Mouse (Mus musculus) ovary, postnatal 10 days (tissue): Measurements from ENCODE around the gene Arpc1a.
"Not testable (repeated sequence)": the region's sequence is repeated elsewhere in the genome, so short reads cannot be mapped to it uniquely, and the experiment has no call there.

Experiments used
- DNase-seq: peaks from one replicate; pipeline ENCODE4 v3.0.0; 2022; ENCODE audit warnings: low spot score

The Arpc1a gene

DNA sequence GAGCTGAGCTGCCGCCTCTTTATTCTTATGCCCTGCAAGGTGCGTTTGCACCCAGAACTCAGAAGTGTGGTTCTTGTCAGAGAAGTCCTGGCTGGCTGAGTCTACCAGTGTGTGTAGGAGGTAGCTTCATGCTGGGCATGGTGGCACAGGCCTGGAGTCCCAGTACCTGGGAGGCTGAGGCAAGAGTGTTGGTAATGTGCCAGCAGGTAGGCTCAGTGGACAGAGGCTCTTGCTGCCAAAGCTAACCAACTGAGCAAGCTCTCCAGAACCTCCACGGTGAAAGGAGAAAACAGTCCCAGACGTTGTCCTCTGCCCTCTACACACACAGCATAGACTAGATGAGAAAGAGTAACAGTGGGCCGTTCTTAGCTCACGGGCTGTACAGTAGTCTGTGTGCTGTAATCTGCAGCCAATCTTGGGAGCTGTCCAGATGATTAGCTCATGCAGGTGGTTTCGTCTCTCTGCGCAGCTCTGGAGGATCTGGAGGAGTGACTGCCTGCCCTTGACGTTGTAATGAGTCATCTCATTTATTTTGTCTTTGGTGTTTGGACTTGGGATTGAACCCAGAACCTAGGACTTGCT, 22.2 kb downstream of the Arpc1a start:
- no peak for DNase-seq

DNA sequence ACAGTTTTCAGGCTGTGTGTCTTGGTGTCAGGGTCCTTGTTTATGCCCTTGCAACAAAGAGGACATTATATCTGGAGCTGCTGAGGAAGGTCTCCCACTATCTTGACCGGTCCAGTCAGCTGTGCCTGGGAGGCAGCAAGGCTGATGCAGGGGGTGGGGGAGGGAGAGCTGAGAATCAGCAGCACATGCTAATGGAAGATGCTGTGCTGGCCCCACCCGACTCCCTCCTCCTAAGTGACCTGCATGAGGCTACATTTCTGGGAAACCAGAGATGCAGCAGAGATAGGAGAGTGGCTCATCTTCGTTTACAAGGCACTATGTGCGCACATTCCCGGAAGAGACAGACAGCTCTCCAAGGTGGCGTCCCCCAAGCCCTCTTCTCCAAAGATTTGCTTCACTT, 26.8 kb downstream of the Arpc1a start:
- DNase-seq, result no peak

DNA sequence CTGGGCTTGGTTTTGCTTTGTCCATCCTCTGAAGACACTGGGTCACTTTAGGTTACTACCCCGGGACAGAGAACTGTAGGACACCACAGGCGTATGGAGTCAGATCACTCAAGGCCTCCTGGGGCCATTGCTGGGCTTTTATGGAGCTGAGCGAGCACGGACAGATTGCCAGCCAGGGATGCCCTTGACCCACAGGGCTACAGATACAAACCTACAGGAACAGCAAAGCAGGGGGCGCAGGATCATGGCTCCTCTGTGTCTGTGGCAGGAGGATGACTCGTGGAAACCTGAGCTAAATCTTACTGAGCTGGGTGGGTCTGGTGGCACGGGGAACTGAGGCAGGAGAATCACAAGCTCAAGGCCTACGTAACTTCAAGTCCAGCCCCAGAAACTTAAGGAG, 28.9 kb downstream of the Arpc1a start:
- DNase-seq, result no peak

DNA sequence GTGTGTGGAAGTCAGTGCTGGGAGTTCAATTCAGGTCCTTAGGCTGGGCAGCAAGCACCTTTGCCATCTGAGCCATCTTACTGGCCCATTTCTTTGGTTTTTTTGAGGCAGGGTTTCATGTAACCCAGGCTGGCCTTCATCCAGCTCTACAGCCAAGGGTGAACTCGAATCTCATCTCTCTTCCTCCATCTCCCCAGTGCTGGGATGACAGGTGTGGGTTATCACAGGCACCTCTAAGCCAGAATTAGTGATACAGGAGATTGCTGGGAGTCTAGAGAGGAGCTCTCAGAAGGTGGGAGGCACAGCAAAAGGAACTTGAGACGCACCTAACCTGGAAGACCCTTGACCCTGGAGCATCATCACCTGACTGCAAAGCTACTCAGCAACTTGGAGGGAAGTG, 29.8 kb downstream of the Arpc1a start:
- DNase-seq, result no peak

DNA sequence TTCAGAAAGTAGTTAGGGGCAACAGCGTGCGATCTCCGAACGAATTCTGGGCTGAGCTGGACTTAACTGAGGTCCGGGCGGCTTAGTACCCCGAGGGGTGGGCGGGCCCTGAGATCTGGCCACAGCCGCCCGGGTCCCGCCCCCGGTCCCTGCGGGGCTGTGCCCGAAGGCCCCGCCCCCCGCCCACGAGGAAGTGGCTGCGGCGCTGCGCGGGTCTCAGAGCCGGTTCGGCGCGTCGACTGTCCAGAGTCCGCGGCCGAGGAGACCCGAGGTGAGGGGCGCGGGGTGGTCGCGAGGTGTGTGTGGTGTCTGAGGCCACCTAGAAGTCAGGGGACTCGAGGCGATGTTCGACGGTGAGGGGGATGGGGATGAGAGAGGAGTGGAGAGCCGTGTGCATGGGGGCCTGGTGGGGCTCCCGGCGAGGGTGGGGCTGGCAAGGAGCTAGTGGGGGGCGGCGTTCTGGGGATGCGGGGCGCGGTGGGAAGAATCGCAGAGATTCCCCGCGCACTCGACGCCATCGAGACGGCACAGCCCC, 30.5 kb downstream of the Arpc1a start, which contains the start of gene Arpc1b:
Gene Arpc1b, plus strand, starts transcription at position 145 of the 535 bp plus-strand sequence.
- peak; percentile 42 for DNase-seq

DNA sequence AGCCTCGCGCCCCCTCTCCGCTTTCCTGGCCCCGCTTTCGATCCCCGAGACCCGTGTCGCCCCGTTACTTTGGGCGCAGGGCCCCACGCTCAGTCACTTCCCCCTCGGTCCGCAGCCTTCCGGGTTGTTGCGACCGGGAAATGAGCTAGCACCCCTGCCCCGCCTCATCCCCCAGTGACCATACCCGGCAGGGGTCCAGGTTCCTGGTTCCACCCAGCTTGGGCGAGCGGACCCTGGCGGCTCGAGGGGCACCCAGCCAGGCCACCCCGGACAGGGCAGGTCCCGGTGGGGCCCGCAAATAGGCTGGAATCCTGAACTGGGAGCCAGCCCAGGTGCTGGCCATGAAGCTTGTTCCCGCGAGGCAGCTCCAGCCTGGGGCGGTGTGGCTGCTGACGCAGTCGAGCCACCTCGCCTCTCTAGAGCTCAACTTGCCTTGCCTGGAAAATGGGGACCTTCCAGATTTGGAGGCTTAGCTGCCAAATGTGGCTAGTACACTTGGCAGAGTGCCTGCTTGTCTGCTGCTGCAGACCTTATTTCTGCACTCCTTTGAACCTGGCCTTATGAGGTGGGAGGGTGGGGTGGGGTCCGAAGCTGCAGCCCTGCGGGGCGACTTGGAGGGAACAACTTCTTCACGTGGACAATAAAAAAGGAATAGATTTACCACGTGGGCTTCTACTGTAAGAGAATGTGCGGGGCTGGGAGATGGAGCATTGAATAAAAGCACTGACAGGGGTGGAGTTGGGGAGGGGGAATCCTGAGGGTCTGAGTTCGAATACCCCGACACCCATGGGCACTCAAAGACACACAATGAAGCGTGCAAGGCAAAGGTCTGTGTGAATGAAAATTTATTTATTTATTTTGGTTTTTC, 31.2 kb downstream of the Arpc1a start:
- DNase-seq, result peak; percentile 50

DNA sequence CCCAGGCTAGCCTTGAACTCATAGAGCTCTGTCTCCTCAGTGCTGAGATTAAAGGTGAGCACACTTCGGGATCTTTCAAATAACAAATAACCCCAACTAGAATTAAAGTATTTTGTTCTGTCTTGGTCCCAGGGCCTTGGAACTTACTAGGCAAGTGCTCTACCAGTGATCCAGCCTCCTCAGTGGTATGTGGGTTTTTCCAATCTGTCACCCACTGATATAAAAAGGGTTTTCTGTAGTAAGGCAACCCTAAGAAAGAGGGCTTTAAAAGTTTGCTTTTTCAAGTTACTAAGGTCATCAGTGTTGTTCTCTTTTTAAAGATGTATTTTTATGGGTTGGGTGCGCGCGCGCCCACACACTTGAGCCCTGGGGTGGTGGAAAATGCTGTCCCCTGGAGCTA, 32.1 kb downstream of the Arpc1a start:
- no peak for DNase-seq

DNA sequence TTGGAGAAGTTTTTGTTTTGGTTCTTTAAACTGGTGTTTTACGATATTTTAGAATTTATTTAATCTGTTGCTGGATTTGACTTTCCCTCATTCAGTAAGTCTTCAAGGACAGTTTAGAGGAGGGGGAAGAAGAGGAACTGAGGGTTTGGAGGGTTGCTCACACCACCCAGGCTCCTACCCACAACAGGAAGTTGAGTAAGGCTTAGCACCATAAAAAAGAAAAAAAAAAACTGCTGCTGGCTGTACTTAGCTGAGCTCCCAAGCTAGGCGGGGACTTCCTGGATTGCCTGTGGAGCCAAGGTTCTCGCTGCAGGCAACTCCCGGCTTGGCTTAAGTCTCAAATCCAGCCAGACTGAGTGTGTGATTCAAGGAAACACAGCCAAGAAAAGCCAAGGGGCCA, 32.7 kb downstream of the Arpc1a start:
- DNase-seq, result no peak

DNA sequence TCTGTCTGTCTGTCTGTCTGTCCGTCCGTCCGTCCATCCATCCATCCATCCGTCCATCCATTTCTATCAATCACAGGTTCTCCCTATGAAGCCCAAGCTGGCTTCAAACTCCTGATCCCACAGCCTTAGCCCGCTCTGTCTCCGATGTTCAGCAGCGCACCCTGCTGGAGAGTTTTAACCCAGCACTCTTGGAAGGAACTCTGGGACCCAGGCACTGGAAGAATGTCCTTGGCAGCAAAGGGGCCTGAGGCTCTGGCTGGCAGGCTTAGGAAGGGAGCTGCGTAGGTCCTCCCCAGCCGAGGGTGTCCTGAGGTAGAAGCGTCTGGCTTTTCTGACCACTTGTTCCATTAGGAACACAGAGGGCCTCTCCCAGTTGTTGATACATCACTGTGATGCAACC, 33.3 kb downstream of the Arpc1a start:
- DNase-seq, result peak; percentile 35

DNA sequence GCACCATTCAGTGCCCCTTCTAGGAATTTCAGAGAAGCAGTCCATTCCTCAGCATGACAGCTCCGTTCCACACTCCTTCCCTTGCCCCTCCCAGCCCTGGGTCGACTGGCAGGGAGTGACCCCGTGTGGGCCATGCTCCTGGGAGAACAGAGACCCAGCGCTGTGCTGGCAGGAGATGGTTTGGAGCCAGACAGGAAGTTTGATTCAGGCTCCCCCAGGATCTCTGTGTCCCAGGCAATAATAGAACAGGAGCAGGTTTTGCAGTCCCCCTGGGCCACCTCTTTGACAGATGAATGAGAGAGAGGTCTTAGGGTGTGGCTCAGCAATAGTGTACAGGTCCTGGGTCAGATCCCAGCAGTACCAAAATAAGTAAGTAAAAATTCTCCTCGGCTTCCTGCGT, 34.4 kb downstream of the Arpc1a start:
- DNase-seq, result no peak

DNA sequence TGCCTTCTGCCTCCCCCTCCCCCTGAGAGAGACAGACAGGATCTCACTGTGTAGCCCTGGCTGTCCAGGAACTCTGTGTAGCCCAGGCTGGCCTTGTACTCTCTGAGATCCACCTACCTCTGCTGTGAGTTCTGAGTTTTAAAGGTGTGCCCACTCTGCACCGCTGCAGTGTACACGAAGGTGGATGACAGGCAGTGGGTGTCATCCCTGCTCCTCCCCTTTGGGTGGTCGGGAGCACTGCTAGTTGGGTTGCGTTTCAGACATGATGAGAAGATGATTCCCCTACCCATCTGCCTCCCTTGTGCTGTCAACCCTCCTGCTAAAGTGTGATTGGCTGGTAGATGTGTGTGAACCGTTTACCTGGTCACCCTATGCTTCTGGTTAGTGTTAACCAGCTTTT, 34.8 kb downstream of the Arpc1a start:
- DNase-seq, result no peak

DNA sequence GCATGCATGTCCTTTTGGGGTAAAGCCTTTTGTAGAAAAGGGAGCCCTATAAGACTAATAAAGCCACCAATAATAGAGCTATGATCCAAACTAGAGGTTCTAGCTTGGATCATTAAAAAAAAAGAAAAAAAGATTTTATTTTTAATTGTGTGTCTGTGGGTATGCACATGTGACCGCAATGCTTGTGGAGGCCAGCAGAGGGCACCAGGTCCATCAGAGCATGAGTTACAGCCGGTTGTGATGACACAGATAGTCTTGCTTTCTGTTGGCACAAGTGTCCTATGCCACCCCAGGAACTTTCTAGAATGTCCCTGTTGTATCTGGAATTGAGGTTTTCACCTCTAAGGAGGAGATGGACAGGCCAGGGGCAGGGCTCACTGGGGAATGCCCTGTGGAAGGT, 35.8 kb downstream of the Arpc1a start:
- no peak for DNase-seq

DNA sequence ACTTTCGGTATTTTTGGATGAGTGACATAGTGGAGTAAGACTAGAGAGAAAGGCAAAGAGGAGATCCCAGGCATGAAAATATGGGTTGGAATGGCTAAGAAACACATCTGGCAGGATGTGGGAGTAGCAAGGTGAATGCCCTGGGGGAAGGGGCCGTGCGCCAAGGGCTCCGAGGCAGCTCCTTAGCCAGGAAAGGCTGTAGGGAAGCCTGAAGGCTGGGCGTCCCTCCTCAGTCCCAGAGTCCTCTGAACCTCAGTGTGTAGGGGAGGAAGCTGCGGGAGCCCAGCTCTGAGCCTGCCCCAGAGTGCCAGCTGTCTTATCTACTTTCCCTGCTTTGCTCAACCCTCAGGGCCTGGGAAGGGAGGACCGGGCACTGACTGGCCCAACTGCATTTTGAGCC, 37.3 kb downstream of the Arpc1a start:
- no peak for DNase-seq

DNA sequence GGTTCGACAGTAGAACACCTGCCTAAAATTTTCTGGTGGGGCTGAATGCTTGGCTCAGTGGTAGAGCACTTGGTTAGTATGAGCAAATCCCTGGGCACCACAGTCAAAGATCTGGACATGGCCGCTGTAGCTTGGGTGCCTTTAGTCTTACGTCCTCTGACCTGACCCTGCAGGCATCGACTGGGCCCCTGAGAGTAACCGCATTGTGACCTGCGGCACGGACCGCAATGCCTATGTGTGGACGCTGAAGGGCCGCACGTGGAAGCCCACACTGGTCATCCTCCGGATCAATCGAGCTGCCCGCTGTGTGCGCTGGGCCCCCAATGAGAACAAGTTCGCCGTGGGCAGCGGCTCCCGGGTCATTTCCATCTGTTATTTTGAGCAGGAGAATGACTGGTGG, 39.8 kb downstream of the Arpc1a start:
- DNase-seq, result no peak

DNA sequence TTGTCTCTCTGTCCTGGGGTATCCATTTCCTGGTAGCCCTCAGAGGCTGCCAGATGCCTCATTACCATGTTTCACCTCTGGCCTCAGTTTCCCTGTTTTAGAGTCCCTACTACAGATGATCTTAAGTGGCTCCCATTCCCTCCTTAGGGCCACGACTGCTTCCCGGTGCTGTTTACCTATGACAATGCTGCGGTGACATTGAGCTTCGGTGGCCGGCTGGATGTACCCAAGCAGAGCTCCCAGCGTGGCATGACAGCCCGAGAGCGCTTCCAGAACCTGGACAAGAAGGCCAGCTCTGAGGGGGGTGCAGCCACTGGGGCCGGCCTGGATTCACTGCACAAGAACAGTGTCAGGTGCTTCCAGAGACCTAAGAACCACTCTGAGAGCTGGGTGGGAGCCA, 43.0 kb downstream of the Arpc1a start:
- DNase-seq, result no peak

DNA sequence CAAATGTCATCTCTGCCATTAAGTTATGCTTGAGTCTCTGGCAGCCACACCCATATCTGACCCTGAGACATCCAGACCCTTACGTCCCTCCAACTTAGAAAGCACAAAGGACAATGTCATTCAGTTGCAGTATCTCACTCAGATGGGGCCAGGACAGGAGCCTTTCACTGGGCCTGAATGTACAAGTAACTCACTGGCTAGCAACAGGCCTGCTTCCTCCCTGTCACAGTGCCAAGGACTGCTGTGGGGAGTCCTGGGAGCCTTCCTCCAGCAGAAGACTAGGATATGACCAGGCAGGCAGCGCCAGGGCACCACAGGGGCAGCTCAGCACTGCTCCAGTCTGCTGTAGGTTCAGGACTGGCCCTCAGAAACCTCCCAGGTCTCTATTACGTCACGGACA, 45.5 kb downstream of the Arpc1a start:
- no peak for DNase-seq

DNA sequence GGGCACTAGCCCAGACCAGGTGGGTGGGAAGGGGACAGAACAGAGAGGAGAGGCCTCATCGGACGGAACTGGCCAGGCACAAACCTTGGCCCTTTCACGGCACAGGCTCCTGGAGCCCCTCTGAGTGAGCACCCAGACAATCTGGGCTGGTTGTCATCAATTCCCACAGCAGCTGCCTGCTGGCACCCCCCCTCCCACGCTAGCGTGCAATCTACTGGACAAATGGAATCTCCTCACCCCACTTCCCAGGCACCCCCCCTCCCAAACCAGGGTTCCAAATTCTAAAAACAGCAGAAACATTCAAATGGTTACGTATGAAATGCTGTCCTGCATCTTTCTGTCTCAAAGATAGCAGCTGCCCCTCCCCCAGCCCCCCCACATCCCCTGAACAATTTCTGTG, 46.1 kb downstream of the Arpc1a start:
- not testable (repeated sequence) for DNase-seq

DNA sequence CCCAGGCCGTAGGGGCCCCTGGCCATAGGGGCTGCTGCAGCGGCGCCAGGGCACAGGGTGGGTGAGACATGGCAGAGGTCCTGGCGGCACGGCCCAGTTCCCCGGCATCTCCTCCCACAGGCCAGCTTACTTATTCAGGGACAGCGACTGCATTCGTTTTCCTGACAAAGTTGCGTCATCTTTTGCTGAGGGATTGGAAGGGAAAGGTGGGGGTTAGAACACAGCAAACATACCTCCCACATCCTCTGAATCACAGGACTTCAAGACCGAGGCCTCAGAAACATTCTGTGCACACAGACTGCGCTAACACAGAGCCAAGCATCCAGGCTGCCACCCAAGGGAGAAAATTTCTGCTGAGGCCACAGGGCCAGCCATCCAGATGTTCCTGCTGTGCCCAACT, 46.6 kb downstream of the Arpc1a start:
- no peak for DNase-seq

DNA sequence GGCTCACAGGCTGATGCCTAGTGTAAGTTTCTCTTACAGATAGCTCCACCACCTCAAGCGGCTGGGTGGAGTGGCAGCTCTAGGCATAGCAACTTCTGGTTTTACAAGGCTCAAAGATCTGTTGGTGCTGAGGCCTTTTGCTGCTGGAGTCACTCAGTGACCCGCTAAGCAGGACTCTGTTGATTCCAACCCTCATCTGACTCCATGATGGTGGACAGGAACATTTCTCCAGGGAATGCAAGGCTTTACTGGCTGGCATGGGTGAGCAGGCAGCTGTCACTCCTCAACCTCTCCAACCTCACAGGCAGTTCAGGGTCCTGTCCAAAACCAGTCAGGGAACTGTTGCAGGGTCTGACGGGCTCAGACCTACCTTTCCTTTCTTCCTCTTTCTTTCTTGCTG, 47.4 kb downstream of the Arpc1a start:
- DNase-seq, result no peak

DNA sequence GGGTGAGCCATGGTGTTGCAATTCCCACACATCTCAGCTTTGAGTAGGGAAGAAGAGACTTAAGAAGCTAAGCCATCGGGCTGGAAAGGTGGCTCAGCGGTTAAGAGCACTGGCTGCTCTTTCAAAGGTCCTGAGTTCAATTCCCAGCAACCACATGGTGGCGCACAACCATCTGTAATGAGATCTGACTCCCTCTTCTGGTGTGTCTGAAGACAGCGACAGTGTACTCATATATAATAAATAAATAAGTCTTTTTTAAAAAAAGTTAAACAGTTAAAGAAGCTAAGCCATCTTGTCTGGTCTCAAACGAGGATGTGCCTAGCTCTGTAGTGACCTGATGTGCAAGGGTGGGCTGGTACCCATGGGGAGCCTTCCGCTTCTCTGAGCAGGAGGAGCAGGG, 49.6 kb downstream of the Arpc1a start:
- not testable (repeated sequence) for DNase-seq

DNA sequence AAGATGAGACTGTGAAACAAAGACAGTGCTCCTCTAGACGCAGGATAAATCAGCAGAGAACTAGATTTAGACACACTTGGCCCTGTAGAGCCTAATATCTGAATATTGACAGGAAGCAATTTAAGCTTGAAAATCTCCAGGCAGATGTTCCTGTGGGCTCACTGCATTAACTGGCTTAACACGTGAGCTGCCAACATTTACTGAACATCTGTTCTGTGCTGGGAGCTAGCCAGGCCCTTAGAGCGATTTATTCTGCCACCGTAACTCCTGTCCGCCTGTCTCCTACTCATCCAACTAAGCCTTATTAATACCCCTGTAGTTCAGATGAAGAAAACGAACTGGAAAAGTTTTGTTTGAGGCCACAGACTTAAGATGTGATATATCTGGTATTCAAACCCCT, 55.2 kb downstream of the Arpc1a start:
- DNase-seq, result no peak

DNA sequence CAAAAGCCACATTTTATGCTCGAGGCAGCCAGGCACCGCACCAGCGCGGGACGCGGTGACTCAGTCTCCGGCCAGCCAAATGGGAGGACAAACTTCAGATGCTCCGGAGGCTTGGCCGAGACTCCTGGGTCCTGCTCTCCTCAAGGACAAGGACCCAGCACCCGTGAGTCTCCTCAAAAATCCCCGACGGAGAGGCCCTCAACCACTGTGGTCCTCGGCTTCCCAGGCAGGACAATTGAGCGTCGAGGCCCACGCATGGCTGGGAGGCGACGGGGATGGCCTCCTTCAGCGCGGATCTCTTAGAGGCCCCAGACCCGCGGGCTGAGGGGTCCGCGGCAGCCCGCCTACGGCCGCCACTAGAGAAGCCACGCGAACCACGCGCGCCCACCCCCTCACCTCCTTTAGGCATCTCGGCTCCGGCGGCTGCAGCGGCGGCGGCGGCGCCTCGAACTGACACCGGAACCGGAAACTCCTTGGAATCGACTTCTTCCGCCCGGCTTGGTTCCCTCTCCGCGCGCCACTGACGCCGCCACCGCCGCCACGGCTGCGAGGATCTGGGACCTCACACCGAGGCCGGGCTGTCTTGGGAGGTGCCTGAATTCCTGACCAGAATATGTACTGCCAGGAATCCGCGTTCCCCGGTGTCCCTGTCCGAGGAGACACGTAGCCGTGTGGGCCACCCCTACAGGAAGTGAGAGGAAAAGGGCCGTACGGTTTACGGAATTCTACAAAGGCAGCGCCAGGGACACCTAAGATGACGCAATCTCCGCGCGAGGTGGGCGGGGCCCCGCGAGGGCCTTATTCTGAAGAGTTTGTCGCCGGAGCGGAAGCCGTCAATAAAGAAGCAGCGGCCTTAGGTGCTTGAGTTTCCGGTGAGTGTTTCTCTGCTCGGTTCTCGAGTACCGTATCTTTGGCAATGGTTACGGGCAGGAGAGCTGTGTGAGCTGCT, 56.2 kb downstream of the Arpc1a start, which contains the start of the genes Pdap1 and Bud31:
Gene Pdap1, minus strand, starts transcription at position 668 of the 949 bp plus-strand sequence.
Gene Bud31, plus strand, starts transcription at position 792 of the 949 bp plus-strand sequence.
- DNase-seq, result peak; percentile 98
